Mouse (Mus musculus) G1E (cell line): ENCODE results near the gene D16Ertd472e.

ENCODE experiments used
- CTCF ChIP-seq: IDR thresholded peaks from 2 replicates; pipeline ENCODE4 v1.5.1; 2012; ENCODE audit warnings: low read depth, low read length, inconsistent platforms, mixed read lengths
- GATA1 ChIP-seq: IDR thresholded peaks from 2 replicates; pipeline ENCODE4 v1.6.1; 2012; ENCODE audit warnings: borderline replicate concordance, low read length, inconsistent platforms, mixed read lengths
- POLR2AphosphoS5 ChIP-seq: IDR thresholded peaks from 2 replicates; pipeline ENCODE4 v1.6.1; 2012; ENCODE audit warnings: low read depth, low read length, inconsistent platforms; ENCODE audit not compliant: insufficient replicate concordance
- TAL1 ChIP-seq: conservative IDR thresholded peaks from 2 replicates; pipeline ENCODE4 v1.6.1; 2012; ENCODE audit warnings: low read depth, low read length, inconsistent platforms, mixed read lengths

GRCm38 (mm10) chr16:78574241-78574640, 2.3 kb downstream of the D16Ertd472e start:
- no peak for TF ChIP-seq CTCF
- no peak for TF ChIP-seq GATA1
- no peak for TF ChIP-seq TAL1
- no peak for TF ChIP-seq POLR2AphosphoS5
